Mouse (Mus musculus) myocyte (in vitro differentiated cells): Measurements from ENCODE around the gene Armc3. TPM values are rescaled to one million over a fixed set of nuclear protein-coding genes. Genes with fewer than 3 reads are reported as not detected.

Experiments used
- H3K27me3 ChIP-seq: one replicate; pipeline ENCODE4 v1.6.1; 2011; ENCODE audit not compliant: control insufficient read depth, insufficient read depth, insufficient read length
- H3K36me3 ChIP-seq: one replicate; pipeline ENCODE4 v1.6.1; 2011; ENCODE audit not compliant: control insufficient read depth, insufficient read depth
- H3K4me2 ChIP-seq: one replicate; pipeline ENCODE4 v1.6.1; 2011; ENCODE audit warnings: low read depth, control low read depth
- H3K4me3 ChIP-seq: one replicate; pipeline ENCODE4 v1.5.1; 2011; ENCODE audit warnings: mild to moderate bottlenecking, control low read depth, moderate library complexity
- H3K79me2 ChIP-seq: one replicate; pipeline ENCODE4 v1.6.1; 2011; ENCODE audit not compliant: control insufficient read depth, insufficient read depth
- H3ac ChIP-seq: one replicate; pipeline ENCODE4 v1.6.1; 2011; ENCODE audit not compliant: control insufficient read depth, insufficient read length
- CEBPB ChIP-seq: IDR thresholded peaks from 2 replicates; pipeline ENCODE4 v1.6.1; 2011; ENCODE audit warnings: mild to moderate bottlenecking, moderate library complexity; ENCODE audit not compliant: poor library complexity, insufficient read depth, severe bottlenecking
- E2F4 ChIP-seq: IDR thresholded peaks from one replicate; pipeline ENCODE4 v1.6.1; 2011; ENCODE audit warnings: mild to moderate bottlenecking, control low read depth, moderate library complexity; ENCODE audit not compliant: insufficient read depth
- MAX ChIP-seq: IDR thresholded peaks from one replicate; pipeline ENCODE4 v1.6.1; 2011; ENCODE audit warnings: low read depth, mild to moderate bottlenecking, control low read depth
- MYOD1 ChIP-seq, 3 experiments: IDR thresholded peaks; one replicate each; pipeline ENCODE4 v1.6.1; 2011; ENCODE audit warnings: control low read depth in 2 of 3, low read depth in 2 of 3, mild to moderate bottlenecking in 2 of 3, moderate library complexity in 1 of 3; ENCODE audit not compliant: insufficient read length in 2 of 3, control insufficient read depth in 1 of 3
- MYOG ChIP-seq, 3 experiments: IDR thresholded peaks; one replicate each; pipeline ENCODE4 v1.6.1; 2011; ENCODE audit warnings: control low read depth in 2 of 3, low read depth in 2 of 3, mild to moderate bottlenecking in 2 of 3; ENCODE audit not compliant: insufficient read length in 2 of 3, control insufficient read depth in 1 of 3, insufficient read depth in 1 of 3
- POLR2A ChIP-seq: IDR thresholded peaks from one replicate; pipeline ENCODE4 v1.6.1; 2011; ENCODE audit warnings: low read depth, mild to moderate bottlenecking, control low read depth, moderate library complexity; ENCODE audit not compliant: insufficient read length
- POLR2AphosphoS2 ChIP-seq: IDR thresholded peaks from one replicate; pipeline ENCODE4 v1.6.1; 2011; ENCODE audit warnings: low read depth, control low read depth; ENCODE audit not compliant: insufficient read length
- REST ChIP-seq: IDR thresholded peaks from one replicate; pipeline ENCODE4 v1.6.1; 2011; ENCODE audit warnings: mild to moderate bottlenecking, control low read depth, moderate library complexity; ENCODE audit not compliant: insufficient read depth, insufficient read length
- SRF ChIP-seq: IDR thresholded peaks from one replicate; pipeline ENCODE4 v1.6.1; 2011; ENCODE audit warnings: low read depth; ENCODE audit not compliant: control insufficient read depth, insufficient read length
- TCF12 ChIP-seq: IDR thresholded peaks from one replicate; pipeline ENCODE4 v1.6.1; 2011; ENCODE audit warnings: mild to moderate bottlenecking, control low read depth; ENCODE audit not compliant: poor library complexity, insufficient read depth, severe bottlenecking
- TCF3 ChIP-seq: IDR thresholded peaks from one replicate; pipeline ENCODE4 v1.6.1; 2011; ENCODE audit warnings: low read depth, control low read depth; ENCODE audit not compliant: insufficient read length
- USF1 ChIP-seq: IDR thresholded peaks from one replicate; pipeline ENCODE4 v1.6.1; 2011; ENCODE audit warnings: low read depth, mild to moderate bottlenecking, control low read depth, moderate library complexity
- polyA plus RNA-seq: library from polyadenylated mRNA; unstranded; fragments of >200 nt; fragmentation: generic; extraction: Trizol; gene quantifications from one replicate; pipeline ENCODE4 v1.2.1, GENCODE M21; 2012; ENCODE audit warnings: missing spikeins

The Armc3 gene
- polyA plus RNA-seq, 1 experiment: not detected

DNA sequence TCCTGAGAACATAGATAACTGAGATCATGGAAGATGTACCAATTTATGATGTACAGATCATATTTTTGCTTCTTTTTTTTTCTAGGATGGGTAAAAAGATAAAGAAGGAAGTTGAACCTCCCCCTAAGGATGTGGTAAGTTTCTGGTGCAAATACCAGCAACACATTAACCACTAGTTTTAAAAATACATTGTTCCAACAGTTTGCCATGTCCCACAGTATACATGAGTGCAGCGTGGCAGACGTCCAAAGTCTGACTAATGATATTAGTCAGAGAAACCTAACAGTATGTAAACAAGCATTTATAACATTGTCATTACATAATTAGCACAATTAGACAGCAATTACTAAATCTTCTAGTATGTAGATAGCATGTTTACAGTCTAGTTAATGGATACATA is 2.6 kb downstream of the Armc3 start:
- H3K4me3 ChIP-seq: no peak overlapping the region
- no peak overlapping the region for H3ac ChIP-seq
- TF ChIP-seq USF1 (no peak), CEBPB (peak; percentile 65; the same call in 1 of the 2 replicates), POLR2AphosphoS2 (no peak)
- no peaks in the 10 kb centered on the region for H3K27me3 ChIP-seq
- H3K79me2 ChIP-seq: no peaks in the 10 kb centered on the region
- H3K4me2 ChIP-seq: no peak overlapping the region
- H3K36me3 ChIP-seq: no peaks in the 10 kb centered on the region

DNA sequence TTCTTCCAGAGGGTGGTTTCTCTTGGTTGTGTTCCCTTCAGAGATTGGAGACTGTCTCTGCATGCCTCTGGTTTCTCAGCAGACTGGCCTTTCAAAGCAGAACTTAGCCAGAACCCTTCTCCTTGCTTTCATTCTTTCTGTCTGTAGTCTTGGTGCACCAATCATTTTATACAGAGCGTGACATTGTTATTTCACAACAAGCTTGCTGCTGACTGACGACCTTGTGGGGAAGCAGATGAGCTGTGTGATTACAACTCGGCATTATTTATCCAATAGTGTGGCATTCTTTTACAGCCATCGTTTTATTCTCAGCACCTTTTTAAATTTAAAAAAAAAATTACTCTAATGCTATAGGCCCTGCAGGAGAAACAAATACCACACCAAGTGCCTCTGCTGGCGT is 35.2 kb downstream of the Armc3 start:
- TF ChIP-seq POLR2AphosphoS2: no peak
- no peak for TF ChIP-seq TCF3
- TF ChIP-seq MYOD1 (IDR thresholded peaks at IDR 0.05; ENCODE audit: control insufficient read depth in 1 of 3, insufficient read length in 2 of 3, low read depth in 2 of 3): no peak
- no peak for TF ChIP-seq E2F4
- TF ChIP-seq POLR2A: no peak
- no peak for TF ChIP-seq TCF12
- no peak for TF ChIP-seq MAX
- H3K27me3 ChIP-seq: no peaks in the 10 kb centered on the region
- no peak overlapping the region for H3K4me2 ChIP-seq
- no peaks in the 10 kb centered on the region for H3K79me2 ChIP-seq
- no peak overlapping the region for H3K4me3 ChIP-seq
- no peaks in the 10 kb centered on the region for H3K36me3 ChIP-seq
- H3ac ChIP-seq: no peak overlapping the region

- no peak overlapping the region for H3K4me2 ChIP-seq
- no peak for TF ChIP-seq MYOG (IDR thresholded peaks at IDR 0.05; ENCODE audit: control insufficient read depth in 1 of 3, insufficient read depth in 1 of 3, insufficient read length in 2 of 3, low read depth in 2 of 3)
- TF ChIP-seq POLR2A: no peak
- TF ChIP-seq TCF3: no peak
- TF ChIP-seq E2F4: no peak
- no peak for TF ChIP-seq TCF12
- TF ChIP-seq CEBPB: no peak
- no peak for TF ChIP-seq REST
- H3K27me3 ChIP-seq: no peaks in the 10 kb centered on the region
- no peak overlapping the region for H3K4me3 ChIP-seq
- no peaks in the 10 kb centered on the region for H3K79me2 ChIP-seq
- H3K36me3 ChIP-seq: no peaks in the 10 kb centered on the region
- no peak overlapping the region for H3ac ChIP-seq
Observed at GRCm38 (mm10) chr2:19235193-19235592, 36.1 kb downstream of the Armc3 start.

- H3K4me3 ChIP-seq: no peak overlapping the region
- H3ac ChIP-seq: no peak overlapping the region
- no peaks in the 10 kb centered on the region for H3K79me2 ChIP-seq
- H3K27me3 ChIP-seq: no peaks in the 10 kb centered on the region
- H3K4me2 ChIP-seq: no peak overlapping the region
- TF ChIP-seq USF1: no peak
- no peak for TF ChIP-seq MYOD1 (IDR thresholded peaks at IDR 0.05; ENCODE audit: control insufficient read depth in 1 of 3, insufficient read length in 2 of 3, low read depth in 2 of 3)
- no peak for TF ChIP-seq CEBPB
- no peak for TF ChIP-seq TCF3
- no peak for TF ChIP-seq TCF12
- no peak for TF ChIP-seq POLR2A
- TF ChIP-seq REST: no peak
- H3K36me3 ChIP-seq: no peaks in the 10 kb centered on the region
Observed at GRCm38 (mm10) chr2:19235614-19236013, 36.5 kb downstream of the Armc3 start.

DNA sequence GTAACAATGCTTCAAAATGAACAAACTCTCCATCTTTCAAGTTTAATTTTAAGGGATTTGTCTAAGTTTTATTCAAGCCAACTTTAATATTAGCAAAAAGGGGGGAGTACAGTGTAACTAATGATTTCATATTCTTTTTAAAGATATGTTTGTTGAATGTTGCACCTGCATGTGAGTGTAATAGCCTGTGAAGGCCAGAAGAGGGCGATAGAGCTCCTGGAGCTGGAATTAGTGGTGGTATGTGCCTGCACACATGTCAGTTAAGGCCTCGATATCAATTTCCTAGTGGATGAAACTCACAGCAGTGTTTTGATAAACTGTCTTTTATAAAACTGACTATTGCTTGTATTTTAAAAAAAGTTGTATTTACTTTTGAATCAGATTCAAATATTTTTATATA is 39.7 kb downstream of the Armc3 start:
- no peaks in the 10 kb centered on the region for H3K27me3 ChIP-seq
- TF ChIP-seq TCF12 (no peak), POLR2AphosphoS2 (no peak), MYOD1 (IDR thresholded peaks at IDR 0.05; ENCODE audit: control insufficient read depth in 1 of 3, insufficient read length in 2 of 3, low read depth in 2 of 3) (no peak)
- H3ac ChIP-seq: no peak overlapping the region
- no peaks in the 10 kb centered on the region for H3K79me2 ChIP-seq
- H3K4me3 ChIP-seq: no peak overlapping the region
- H3K36me3 ChIP-seq: no peaks in the 10 kb centered on the region
- no peak overlapping the region for H3K4me2 ChIP-seq

- Histone ChIP-seq H3K36me3 (no peaks in the 10 kb centered on the region), H3ac (no peak overlapping the region), H3K4me2 (no peak overlapping the region), H3K4me3 (no peak overlapping the region), H3K79me2 (no peaks in the 10 kb centered on the region), H3K27me3 (no peaks in the 10 kb centered on the region)
- TF ChIP-seq TCF3 (no peak), REST (no peak), MYOG (IDR thresholded peaks at IDR 0.05; ENCODE audit: control insufficient read depth in 1 of 3, insufficient read depth in 1 of 3, insufficient read length in 2 of 3, low read depth in 2 of 3) (no peak), SRF (no peak), USF1 (no peak), POLR2A (no peak)
Observed at GRCm38 (mm10) chr2:19249611-19250010, 50.5 kb downstream of the Armc3 start.
